Mouse (Mus musculus) forebrain, embryonic 16.5 days (tissue): Measurements from ENCODE around the gene Pou2f3. TPM values are rescaled to one million over a fixed set of nuclear protein-coding genes. Genes with fewer than 3 reads are reported as not detected.

Experiments
- ATAC-seq: fragments of 200-750 bp; cut with Nextera tagmentation; 2 replicates; pipeline ENCODE4 v1.8.0; 2017; ENCODE audit warnings: mild to moderate bottlenecking, moderate library complexity
- H3K27ac ChIP-seq: fragments of 300-500 bp; sonication (generic); 2 replicates; pipeline ENCODE4 v1.5.1; 2014; ENCODE audit warnings: low read length, control low read depth
- H3K27me3 ChIP-seq: fragments of 300-500 bp; sonication (generic); replicated peaks from 2 replicates; pipeline ENCODE4 v1.6.1; 2014; ENCODE audit warnings: low read length; ENCODE audit not compliant: control insufficient read depth, insufficient read depth
- H3K36me3 ChIP-seq: fragments of 300-500 bp; sonication (generic); 2 replicates; pipeline ENCODE4 v1.6.1; 2014; ENCODE audit not compliant: control insufficient read depth, insufficient read depth
- H3K4me1 ChIP-seq: fragments of 300-500 bp; sonication (generic); replicated peaks from 2 replicates; pipeline ENCODE4 v1.6.1; 2014; ENCODE audit warnings: low read length; ENCODE audit not compliant: control insufficient read depth, insufficient read depth
- H3K4me2 ChIP-seq: fragments of 300-500 bp; sonication (generic); 2 replicates; pipeline ENCODE4 v1.6.1; 2014; ENCODE audit warnings: mild to moderate bottlenecking, low read length, control low read depth
- H3K4me3 ChIP-seq: fragments of 300-500 bp; sonication (generic); replicated peaks from 2 replicates; pipeline ENCODE4 v1.5.1; 2014; ENCODE audit warnings: mild to moderate bottlenecking, low read length, control low read depth
- H3K9ac ChIP-seq: fragments of 300-500 bp; sonication (generic); replicated peaks from 2 replicates; pipeline ENCODE4 v1.6.1; 2014; ENCODE audit warnings: low read depth, low read length, control low read depth
- H3K9me3 ChIP-seq: fragments of 300-500 bp; sonication (generic); 2 replicates; pipeline ENCODE4 v1.6.1; 2016; ENCODE audit warnings: low read length; ENCODE audit not compliant: control insufficient read depth
- WGBS: fragments of 180-500 bp; shearing (Covaris S2); extraction: QIAGEN DNeasy Blood & Tissue Kit; methylation state at CpG from one replicate; pipeline ENCODE4 v1.1.7; 2014; 5-methylcytosine and 5-hydroxymethylcytosine counted together
- polyA plus RNA-seq: library from polyadenylated mRNA; unstranded; fragments of >200 nt; fragmentation: Nextera tagmentation; extraction: Ambion mirVana; gene quantifications from 2 replicates; pipeline ENCODE4 v1.2.1, GENCODE M21; 2015

Pou2f3 gene
- polyA plus RNA-seq: not detected in 2 replicates

DNA sequence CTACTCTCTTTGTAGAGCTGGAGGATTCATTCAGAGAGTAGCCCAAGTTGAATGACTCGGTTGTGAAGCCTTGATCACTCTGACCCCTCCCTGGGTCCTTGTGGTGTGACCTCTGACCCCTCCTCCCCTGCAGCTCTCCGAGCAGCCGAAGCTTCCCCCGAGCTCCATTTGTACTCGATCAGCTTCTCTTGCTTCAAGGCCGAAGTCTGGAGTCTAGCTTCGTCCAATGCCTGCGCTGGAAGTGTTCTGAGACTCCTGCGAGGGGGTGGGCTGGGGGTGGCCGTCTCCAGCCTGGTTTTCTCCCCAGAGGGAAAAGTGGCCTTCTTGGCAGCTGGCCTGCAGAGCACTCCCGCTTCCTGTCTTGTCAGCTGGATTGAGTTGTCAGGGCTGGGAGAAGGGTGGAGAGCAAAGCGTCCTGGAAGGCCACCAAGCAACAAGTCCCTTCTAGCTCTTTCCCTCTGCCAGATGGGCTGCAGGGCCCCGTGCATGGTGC, at the start of gene Pou2f3:
Gene Pou2f3 (minus strand): TSS at position 180 of the 493 bp plus-strand sequence.
- Histone ChIP-seq H3K4me2 (no peak within 1 kb of the TSS), H3K27me3 (peaks cover 13% of the 10 kb centered on the region), H3K4me1 (peaks cover 22% of the 10 kb centered on the region), H3K4me3 (no peak within 1 kb of the TSS), H3K36me3 (no peaks in the 10 kb centered on the region), H3K9ac (no peak within 1 kb of the TSS), H3K9me3 (no peaks in the 10 kb centered on the region), H3K27ac (no peak within 1 kb of the TSS)
- ATAC-seq: no peak
- WGBS: 4% methylated on average over 13 of the region's 13 CpGs

DNA sequence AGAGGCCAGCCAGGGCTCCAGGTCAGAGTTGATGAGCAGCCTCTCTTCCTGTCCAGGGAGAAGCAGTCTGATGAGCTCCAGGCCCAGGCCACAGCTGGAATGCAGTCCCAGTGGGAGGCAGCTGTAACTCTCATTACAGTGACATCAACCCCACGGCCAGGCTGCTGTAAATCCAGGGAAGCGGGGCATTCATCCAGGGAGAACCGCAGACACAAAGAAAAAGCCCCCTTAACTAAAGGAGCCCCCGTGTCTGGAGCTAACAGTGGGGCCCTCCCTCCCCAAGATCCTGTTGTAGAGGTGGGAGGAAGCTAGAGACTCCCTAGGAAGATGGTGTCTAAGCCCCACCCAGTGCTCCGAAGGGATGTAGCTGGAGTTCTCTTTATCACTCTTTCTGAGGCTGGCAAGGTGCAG, 43.1 kb upstream of the Pou2f3 start:
- no peak for ATAC-seq
- Histone ChIP-seq H3K36me3 (no peaks in the 10 kb centered on the region), H3K4me3 (no peak overlapping the region), H3K9me3 (no peaks in the 10 kb centered on the region), H3K27me3 (no peaks in the 10 kb centered on the region), H3K4me1 (no peaks in the 10 kb centered on the region), H3K27ac (no peak overlapping the region), H3K4me2 (no peak overlapping the region), H3K9ac (no peak overlapping the region)
- WGBS: 18% methylated on average over 5 of the region's 5 CpGs

DNA sequence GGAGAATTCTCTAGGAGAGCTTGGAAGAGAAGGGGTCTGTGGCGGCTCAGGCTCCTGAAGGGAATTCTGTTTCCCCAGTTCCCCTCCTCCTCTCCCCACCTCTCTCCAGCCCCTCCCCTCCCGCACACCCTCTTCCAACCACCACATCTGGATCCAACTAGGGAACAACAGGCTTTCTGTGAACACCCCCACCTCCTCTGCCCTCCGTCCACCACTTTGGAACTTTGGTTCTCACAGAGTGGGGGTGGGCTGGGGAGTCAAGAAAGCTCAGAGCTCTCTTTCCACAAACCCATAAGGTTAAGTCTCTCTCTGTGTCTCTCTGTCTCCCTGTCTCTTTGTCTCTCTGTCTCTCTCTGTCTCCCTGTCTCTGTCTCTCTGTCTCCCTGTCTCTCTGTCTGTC, 42.6 kb upstream of the Pou2f3 start:
- 45% methylated on average over 3 of the region's 3 CpGs for WGBS
- Histone ChIP-seq H3K4me3 (no peak overlapping the region), H3K9ac (no peak overlapping the region), H3K27ac (no peak overlapping the region), H3K27me3 (no peaks in the 10 kb centered on the region), H3K4me2 (no peak overlapping the region), H3K9me3 (no peaks in the 10 kb centered on the region), H3K4me1 (no peaks in the 10 kb centered on the region), H3K36me3 (no peaks in the 10 kb centered on the region)
- no peak for ATAC-seq

DNA sequence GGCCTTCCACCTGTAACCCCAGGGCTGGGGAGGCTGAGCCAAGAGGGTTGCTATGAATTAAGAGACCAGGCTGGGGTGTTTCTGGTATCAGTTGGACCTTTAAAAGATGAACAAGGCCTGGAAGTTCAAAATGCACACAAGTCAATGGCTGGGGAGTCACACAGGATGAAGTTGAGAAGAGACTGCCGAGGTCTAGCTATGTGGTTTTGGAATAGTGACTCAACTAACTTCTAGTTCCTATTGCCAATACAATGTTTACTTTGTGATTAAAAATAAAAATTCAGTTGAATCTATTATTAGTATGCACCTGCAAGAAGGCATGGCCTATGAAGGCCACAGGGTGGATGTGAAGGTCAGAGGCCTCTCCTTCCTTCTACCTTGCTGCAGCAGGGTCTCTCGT, 41.6 kb upstream of the Pou2f3 start:
- Histone ChIP-seq H3K4me2 (no peak overlapping the region), H3K9me3 (no peaks in the 10 kb centered on the region), H3K27ac (no peak overlapping the region), H3K4me1 (no peaks in the 10 kb centered on the region), H3K36me3 (no peaks in the 10 kb centered on the region), H3K27me3 (no peaks in the 10 kb centered on the region), H3K4me3 (no peak overlapping the region), H3K9ac (no peak overlapping the region)
- ATAC-seq: no peak
- WGBS: 94% methylated on average over 2 of the region's 2 CpGs

DNA sequence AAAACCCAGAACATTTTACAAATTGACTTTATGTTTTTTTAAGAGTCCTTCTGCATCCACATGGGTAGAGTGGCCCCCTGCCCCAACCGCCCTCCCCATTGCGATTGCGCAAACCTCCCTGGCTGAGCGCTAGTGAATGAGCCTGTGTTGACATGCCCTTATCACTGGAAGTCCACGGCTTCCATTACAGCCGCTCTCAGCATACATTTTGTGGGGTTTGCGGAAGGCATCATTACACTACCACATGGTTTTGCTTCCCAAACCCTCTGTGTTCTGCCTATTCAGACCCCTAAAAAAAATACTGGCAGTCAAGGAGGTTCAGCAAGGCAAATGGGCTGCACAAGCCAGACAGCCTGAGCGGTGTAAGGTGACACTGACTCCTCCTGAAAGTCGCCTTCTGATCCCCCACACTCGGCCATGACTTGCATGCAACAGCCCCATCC, 36.6 kb upstream of the Pou2f3 start:
- ATAC-seq: no peak
- H3K4me1 ChIP-seq: no peaks in the 10 kb centered on the region
- H3K9me3 ChIP-seq: no peaks in the 10 kb centered on the region
- no peaks in the 10 kb centered on the region for H3K27me3 ChIP-seq
- no peak overlapping the region for H3K27ac ChIP-seq
- WGBS: 64% methylated on average over 10 of the region's 10 CpGs
- no peak overlapping the region for H3K4me3 ChIP-seq
- no peak overlapping the region for H3K4me2 ChIP-seq
- H3K36me3 ChIP-seq: no peaks in the 10 kb centered on the region
- no peak overlapping the region for H3K9ac ChIP-seq

DNA sequence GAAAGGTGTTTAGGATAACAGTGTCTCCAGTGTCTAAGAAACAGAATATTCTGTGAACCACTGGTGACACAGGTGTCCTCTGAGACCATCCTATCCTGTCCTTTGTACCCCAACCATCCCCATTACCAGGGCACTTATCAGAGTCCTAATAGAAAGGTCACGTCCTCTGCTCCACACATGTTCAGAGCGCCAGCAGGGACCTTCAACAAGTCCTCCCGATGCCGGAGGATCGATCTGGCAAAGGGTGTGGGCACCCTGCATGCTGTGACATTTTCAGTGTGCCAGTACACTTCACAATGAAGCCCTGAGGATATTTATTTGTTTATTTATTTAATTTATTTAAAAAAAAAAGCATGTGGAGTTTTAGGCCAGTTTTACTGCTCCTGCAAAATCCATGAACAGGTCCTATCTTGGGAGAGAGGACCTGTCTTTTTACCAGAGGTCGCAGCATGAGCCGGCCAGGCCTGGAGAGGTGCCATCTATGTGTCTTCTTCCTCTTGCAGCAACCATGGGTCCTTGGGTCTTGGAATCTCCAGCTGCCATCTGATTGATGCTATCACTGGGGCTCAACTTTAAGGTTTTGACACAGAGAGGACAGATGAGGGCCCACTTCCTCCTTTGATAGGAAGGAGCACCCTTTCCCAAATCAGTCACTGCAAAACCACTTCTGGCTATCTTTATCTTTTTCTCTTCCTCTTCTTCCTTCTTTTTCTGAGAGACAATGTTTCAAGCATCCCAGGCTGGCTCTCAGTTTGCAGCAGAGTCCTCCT, 35.8 kb upstream of the Pou2f3 start:
- Histone ChIP-seq H3K9ac (no peak overlapping the region), H3K4me3 (no peak overlapping the region), H3K4me1 (no peaks in the 10 kb centered on the region), H3K9me3 (no peaks in the 10 kb centered on the region), H3K27ac (no peak overlapping the region), H3K27me3 (no peaks in the 10 kb centered on the region), H3K4me2 (no peak overlapping the region), H3K36me3 (no peaks in the 10 kb centered on the region)
- 89% methylated on average over 7 of the region's 7 CpGs for WGBS
- ATAC-seq: no peak

DNA sequence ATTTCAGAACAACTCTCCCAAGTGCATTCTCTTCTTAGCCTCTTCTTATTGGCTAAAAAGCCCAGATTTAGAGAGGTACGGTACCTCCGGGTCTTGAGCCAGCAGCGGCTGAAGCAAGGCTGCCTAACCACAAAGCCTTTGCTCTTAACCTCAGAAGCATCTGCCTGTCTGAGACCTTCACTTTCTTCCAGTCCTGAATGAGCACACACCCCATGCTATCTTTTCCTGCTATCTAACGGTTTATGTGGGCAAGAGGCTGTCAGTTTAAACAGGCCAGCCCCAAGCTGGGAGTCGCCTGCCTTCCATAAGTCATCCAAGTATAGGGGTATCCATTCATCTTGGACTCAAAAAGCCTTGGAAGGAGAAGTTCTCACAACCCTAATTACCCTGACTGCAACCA, 32.3 kb upstream of the Pou2f3 start:
- Histone ChIP-seq H3K4me2 (no peak overlapping the region), H3K4me1 (peaks cover 15% of the 10 kb centered on the region), H3K27me3 (peaks cover 15% of the 10 kb centered on the region; the same call in 1 of the 2 replicates), H3K9ac (no peak overlapping the region), H3K36me3 (no peaks in the 10 kb centered on the region), H3K4me3 (no peak overlapping the region), H3K27ac (no peak overlapping the region), H3K9me3 (no peaks in the 10 kb centered on the region)
- 89% methylated on average over 5 of the region's 5 CpGs for WGBS
- ATAC-seq: no peak

DNA sequence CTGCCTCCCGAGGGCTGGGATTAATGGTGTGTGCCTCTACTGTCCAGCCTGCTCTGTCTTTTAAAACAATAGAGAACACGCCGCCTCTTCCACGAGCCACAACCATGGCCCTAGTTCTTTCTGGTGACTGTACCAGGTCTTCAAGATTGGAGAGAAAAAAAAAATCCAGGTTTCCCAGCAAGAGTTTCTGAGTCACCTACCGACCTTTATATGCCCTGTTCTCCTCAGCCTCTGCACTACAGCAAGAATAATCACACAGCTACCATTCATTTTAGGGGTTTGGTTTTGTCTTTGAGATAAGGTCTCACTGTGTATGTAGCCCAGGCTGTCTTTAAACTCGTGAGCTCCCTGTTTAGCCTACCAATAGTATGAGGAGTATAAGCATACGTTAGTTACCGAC, 31.8 kb upstream of the Pou2f3 start:
- Histone ChIP-seq H3K4me2 (no peak overlapping the region), H3K27me3 (peaks cover 15% of the 10 kb centered on the region; the same call in 1 of the 2 replicates), H3K36me3 (no peaks in the 10 kb centered on the region), H3K27ac (no peak overlapping the region), H3K9me3 (no peaks in the 10 kb centered on the region), H3K4me3 (no peak overlapping the region), H3K9ac (no peak overlapping the region), H3K4me1 (peaks cover 15% of the 10 kb centered on the region)
- ATAC-seq: no peak
- 92% methylated on average over 8 of the region's 8 CpGs for WGBS

DNA sequence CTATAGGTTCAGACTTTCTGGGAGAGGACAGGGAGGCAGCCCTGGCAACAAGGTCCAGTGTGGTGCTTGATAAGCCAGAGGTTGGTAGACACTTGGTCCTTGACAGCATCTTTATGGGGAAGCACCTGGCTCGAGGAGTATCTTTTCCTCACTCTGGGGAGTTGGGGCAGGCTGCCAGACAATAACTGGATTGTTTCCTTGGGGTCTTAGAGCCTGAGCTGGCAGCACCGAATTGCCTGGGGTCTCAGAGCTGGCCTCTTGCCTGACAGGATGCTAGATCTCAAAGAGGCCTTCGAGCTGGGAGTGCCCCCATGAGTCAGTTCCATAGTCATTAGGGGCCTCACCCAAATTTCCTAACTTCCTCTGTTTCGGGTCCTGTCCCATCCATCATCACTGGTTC, 31.1 kb upstream of the Pou2f3 start:
- Histone ChIP-seq H3K9ac (no peak overlapping the region), H3K4me3 (no peak overlapping the region), H3K9me3 (no peaks in the 10 kb centered on the region), H3K27ac (no peak overlapping the region), H3K4me2 (no peak overlapping the region), H3K36me3 (no peaks in the 10 kb centered on the region), H3K4me1 (peaks cover 15% of the 10 kb centered on the region), H3K27me3 (peaks cover 15% of the 10 kb centered on the region; the same call in 1 of the 2 replicates)
- WGBS: 24% methylated on average over 4 of the region's 4 CpGs
- no peak for ATAC-seq
